Mouse (Mus musculus) left cerebral cortex, postnatal 10 days (tissue): ENCODE measurements around the gene Gm9774. TPM values are rescaled to one million over a fixed set of nuclear protein-coding genes. Genes with fewer than 3 reads are reported as not detected.
A peak's percentile ranks its signal among the peaks of the same experiment; 100 is the strongest.

Source experiments
- DNase-seq, 2 experiments: peaks; one replicate each; pipeline ENCODE4 v3.0.0; 2021 to 2022; ENCODE audit warnings: low spot score in 2 of 2, mixed read lengths in 1 of 2; ENCODE audit errors: extremely low spot score in 1 of 2
- intact Hi-C: fragments of 180-260 bp; cut with DNase I; formaldehyde crosslinking; loops from one replicate; pipeline ENCODE4 v1.15.1; 2025
- total RNA-seq, 2 experiments: library from RNA; stranded (reverse); gene quantifications; 2 replicates each; pipeline ENCODE4 v1.2.3; 2021

The Gm9774 gene
- 1 to 10 TPM; 1.5 to 3.6 TPM for total RNA-seq

DNA sequence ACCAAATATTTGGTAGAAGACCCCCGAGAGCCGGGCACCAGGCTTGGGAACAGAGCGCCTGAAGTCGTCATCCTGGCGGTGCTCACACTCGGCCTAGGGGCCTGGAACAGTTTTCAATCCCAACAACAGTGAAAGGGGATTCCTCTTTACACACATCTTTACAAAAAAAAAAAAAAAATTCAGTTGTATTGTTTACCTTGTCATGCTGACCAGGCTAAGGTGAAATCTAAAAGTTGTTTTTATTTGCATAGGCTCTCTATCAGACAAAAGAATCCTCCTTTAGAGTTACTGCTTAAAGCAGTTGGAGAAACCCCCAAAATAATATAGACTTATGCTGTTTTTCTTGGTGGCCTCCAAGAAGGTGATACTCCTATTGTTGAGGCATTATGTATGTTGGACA, at the start of gene Gm9774:
Gene Gm9774 (minus strand): TSS at position 101 of the 400 bp plus-strand sequence.
- intact Hi-C loops = no loop called here
- DNase-seq = no peak

DNA sequence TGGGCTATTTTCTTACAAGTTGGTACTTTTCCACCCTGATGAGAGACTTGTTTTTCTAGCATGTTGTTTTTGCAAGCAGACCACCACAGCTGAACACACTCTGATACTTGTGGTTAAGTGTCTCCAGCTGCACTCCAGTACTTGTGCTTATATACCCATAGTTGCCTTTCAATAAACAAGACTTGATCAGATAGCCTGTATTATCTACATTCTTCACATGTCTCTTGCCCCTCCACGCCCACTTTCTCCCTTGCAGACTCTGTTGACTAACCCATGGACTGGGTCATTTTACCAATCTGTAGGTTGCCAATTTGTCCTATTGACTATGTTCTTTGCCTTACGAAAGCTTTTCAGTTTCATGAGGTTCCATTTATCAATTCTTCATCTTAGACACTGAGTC, 40.9 kb upstream of the Gm9774 start:
- intact Hi-C loops = no loop called here
- no peak for DNase-seq

DNA sequence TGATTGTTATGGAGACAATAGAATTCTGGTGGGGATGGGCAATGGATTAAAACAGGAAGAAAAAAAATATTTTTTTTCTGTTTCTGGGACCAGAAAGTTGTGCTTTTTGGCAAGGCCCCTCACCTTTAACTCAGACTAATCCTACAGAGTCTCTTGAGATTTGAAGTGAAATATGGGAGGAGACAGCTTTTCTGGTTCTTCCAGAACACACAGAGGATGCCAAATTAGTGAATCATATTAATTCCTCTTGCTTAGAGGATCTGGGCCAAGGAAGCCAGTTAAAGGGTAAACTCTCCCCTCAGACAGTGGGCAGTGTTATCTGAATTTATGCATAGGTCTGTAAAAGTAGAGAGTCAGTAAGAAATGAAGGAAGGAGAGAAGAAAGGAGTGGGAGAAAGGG, 38.2 kb upstream of the Gm9774 start:
- intact Hi-C loops = no loop called here
- no peak for DNase-seq

DNA sequence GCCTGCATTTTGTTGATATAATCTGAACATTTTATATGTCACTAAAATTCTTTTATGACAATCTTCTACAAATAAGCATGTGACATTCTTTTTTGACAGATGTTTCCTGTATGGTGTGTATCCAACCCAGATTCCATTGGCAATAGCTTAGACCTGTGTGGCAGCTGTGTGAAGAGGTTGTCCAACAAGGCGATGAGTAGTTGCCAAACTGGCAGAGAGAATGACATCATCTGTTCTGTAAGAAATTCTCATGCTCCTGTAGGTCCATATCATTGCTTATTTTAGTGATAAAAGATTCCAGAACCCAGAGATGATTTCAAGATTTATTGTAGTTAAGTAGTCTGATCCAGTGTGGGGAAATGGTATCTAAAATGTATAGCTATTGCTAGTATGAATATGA, 37.4 kb upstream of the Gm9774 start:
- no peak for DNase-seq
- intact Hi-C loops = no loop called here

DNA sequence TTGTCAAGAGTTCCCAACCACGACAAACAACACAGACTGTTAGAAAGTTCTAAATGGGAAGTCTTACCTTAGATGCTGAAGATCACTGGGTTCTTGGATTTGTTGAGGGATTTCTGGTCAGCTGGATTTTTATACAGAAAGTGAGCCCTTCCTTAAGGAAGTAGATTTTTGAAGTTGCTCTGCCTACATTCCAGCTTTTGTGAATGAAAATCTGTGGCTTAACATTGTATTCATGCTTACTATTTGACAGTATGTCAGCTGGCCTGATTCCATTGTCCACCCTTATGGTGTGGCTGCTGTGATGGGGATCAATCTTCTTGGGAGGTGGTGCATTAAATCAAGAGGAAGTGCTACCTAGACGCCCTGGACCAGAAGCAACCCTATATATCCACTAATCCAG, 29.4 kb upstream of the Gm9774 start, which contains the start of gene Sprr3:
Gene Sprr3 (minus strand): TSS at position 101 of the 400 bp plus-strand sequence.
- no peak for DNase-seq
- intact Hi-C loops = no loop called here

DNA sequence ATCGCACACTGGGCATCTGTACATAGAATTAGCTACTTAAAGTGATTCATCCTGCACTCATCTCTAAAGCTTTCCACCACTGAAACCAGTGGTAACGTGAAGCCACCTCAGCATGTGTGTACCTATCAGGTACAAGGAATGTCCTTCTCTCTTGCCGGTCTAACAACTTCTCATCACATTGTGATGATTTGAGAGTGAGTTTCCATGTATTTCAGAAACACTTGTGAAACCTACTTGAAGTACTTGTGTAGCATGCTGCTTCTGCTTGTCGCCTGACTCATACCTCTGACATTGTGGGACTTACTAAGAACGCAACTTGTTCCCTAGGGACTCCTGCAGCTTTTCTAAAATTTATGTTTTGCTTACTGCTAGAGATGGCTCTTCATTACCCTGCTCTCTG, 25.9 kb upstream of the Gm9774 start:
- intact Hi-C loops = no loop called here

DNA sequence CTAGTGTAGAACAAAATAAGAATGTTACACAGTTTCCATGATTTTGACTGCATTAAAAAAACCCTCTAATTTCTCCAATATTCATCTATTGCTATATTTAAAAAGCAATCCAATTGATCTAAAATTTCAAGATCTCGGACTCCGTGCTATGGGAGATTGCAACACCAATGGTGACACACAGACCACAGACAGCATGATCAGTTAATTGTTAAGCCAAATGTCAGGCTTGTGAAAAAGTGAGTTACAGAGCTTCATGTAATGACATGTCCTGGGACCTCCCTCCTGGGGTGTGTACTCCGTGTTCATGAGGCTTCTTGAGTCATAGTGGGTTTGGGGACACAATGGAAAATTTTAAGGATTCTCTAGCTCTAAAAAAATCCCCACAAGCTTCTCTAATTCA, 11.0 kb upstream of the Gm9774 start:
- intact Hi-C loops = no loop called here

More for the DNA sequence above, 25.9 kb upstream of the Gm9774 start:
- no peak for DNase-seq

DNA sequence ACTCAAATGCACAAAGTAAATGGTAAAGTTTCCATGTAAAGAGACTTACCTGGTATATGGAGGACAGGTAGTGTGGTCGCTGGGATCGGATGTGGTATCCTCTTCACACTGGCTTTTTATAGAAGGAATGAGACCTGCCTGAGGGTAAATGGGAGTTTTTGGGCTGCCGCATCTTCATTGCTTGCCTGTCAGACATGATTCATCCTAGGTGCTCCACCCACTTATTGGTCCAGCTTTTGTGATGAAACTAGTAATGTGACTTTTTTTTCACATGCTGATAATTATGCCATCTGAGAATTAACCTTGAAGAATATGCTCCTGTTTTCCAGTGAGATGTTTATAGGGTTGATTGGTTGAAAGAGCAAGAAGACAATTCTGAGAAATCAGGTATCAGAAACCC, 9.5 kb upstream of the Gm9774 start, which contains the start of gene Sprr1b:
Gene Sprr1b (minus strand): TSS at position 101 of the 400 bp plus-strand sequence.
- DNase-seq = no peak
- intact Hi-C loops = no loop called here

More for the DNA sequence above, 11.0 kb upstream of the Gm9774 start:
- DNase-seq = no peak

DNA sequence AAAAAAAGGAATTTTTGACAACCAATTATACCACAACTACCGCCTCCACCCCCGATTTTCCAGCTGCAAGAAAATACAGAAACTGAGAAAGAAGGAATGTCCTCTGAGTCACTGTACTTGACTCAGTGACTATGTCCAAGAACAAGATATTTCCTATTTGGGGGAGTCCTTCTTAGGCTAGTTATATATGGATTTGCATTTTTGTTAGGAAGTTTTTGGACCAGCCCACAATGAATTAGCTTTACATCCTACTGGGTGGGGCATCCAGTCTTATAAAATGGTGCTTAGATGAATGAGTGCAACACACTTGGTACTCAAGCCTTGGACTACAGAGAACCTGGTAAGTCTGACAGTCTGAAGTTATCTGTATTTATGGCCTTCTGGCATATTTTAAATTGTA, 3.1 kb upstream of the Gm9774 start, which contains the start of gene Sprr2k:
Gene Sprr2k (plus strand): TSS at position 301 of the 400 bp plus-strand sequence.
- intact Hi-C loops = no loop called here
- no peak for DNase-seq

DNA sequence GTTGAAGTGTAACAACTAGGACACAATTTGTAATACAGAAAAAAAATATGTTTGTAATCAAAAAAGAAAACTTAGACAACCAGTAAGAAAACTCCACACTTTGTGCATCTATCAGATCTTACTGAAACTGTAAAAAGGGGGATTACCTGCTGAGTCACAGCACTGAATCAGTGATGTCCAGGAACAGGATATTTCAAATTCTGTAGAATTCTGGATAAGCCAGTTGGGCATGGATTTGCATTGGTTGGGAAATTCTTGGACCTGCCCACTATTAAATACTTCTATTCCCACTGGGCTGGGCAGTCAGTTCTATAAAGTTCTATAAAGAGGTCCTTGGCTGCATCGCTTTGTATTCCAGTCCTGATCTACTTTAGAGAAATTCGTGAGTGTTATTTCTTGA, 11.4 kb downstream of the Gm9774 start, which contains the start of gene Sprr2j-ps:
Gene Sprr2j-ps (plus strand): TSS at position 301 of the 400 bp plus-strand sequence.
- intact Hi-C loops = no loop called here
- DNase-seq = no peak

DNA sequence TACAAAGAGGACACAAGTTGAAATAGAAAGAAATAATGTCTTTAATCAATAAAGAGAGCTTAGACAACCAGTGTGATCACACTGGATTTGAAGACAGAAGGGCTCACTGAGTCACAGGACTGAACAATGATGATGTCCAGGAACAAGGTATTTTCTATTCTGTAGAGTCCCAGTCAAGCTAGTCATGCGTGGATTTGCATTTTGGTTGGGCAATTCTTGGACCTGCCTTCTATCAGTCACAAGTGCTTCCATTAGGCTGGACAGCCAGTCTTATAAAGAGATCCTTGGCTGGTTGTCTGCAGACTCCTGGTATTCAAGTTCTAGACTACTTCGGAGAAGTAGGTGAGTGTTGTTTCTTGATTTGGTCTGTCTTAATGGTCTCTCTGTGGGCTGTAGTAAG, 21.5 kb downstream of the Gm9774 start, which contains the start of gene Sprr2i:
Gene Sprr2i (plus strand): TSS at position 301 of the 400 bp plus-strand sequence.
- intact Hi-C loops = no loop called here
- no peak for DNase-seq

DNA sequence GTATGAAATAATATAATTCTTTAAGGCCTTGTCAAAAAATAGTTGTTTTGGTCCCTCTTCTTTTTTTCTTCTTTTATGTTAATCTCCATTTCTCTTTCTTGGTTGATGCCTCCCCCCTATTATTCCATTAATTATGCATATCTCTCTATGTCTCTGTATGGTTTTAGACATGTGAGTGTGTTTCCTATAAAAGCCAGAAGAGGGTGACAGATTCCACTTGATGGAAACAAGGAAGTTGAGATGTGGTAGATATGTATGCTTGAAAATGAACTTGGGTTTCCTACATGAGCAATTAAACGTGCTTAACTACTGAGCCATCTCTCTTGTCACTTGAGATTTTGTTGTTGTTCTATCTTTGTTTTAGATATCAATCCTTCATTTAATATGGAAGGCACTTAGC, 34.9 kb downstream of the Gm9774 start:
- intact Hi-C loops = no loop called here
- peak in 1 of 2 experiments; percentile 1 for DNase-seq

DNA sequence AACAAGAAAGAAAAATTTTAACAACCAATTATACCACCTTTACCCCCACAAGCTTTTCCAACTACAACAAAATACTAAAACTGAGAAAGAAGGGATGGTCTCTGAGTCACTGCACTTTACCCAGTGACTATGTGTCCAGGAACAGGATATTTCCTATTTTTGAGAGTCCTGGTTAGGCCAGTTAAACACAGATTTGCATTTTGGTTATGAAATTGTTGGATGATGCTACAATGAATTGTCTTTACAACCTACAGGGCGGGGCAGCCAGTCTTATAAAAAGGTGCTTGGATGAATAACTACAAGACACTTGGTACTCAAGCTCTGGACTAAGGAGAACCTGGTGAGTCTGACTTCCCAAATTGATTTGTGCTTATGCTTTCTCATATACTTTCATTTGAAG, 43.8 kb downstream of the Gm9774 start, which contains the start of gene Sprr2h:
Gene Sprr2h (plus strand): TSS at position 301 of the 400 bp plus-strand sequence.
- DNase-seq = no peak
- intact Hi-C loops = no loop called here

Other genes with a start within 250 kb of the Gm9774 start
- gene Sprr2a1, start 213.6 kb downstream of the Gm9774 start, total RNA-seq = not detected
- gene Sprr2a2, start 213.5 kb downstream of the Gm9774 start, total RNA-seq = not detected
- gene Sprr2a3, start 144.0 kb downstream of the Gm9774 start, total RNA-seq = not detected
- not detected for gene Sprr2b, start 112.8 kb downstream of the Gm9774 start, total RNA-seq
- not detected for gene Sprr2d, start 90.3 kb downstream of the Gm9774 start, total RNA-seq
- not detected for gene Sprr2e, start 77.3 kb downstream of the Gm9774 start, total RNA-seq
- not detected for gene Sprr2f, start 64.2 kb downstream of the Gm9774 start, total RNA-seq
- gene Sprr2h, start 43.7 kb downstream of the Gm9774 start, total RNA-seq = not detected
- not detected for gene Sprr2i, start 21.4 kb downstream of the Gm9774 start, total RNA-seq
- not detected for gene Sprr2j-ps, start 11.3 kb downstream of the Gm9774 start, total RNA-seq
- gene Sprr2k, start 3.2 kb upstream of the Gm9774 start, total RNA-seq = not detected
- gene Sprr1b, start 9.4 kb upstream of the Gm9774 start, total RNA-seq = not detected
- not detected for gene Sprr3, start 29.3 kb upstream of the Gm9774 start, total RNA-seq
- not detected for gene Sprr1a, start 56.5 kb upstream of the Gm9774 start, total RNA-seq
- gene Sprr4, start 71.1 kb upstream of the Gm9774 start, total RNA-seq = not detected
- gene 2310046K23Rik, start 105.1 kb upstream of the Gm9774 start, total RNA-seq = not detected
- not detected for gene Ivl, start 144.3 kb upstream of the Gm9774 start, total RNA-seq
- gene Smcp, start 159.6 kb upstream of the Gm9774 start, total RNA-seq = not detected
- not detected for gene 2210017I01Rik, start 178.1 kb upstream of the Gm9774 start, total RNA-seq
- not detected for gene Lce6a, start 192.2 kb upstream of the Gm9774 start, total RNA-seq
- gene Lce1a1, start 218.9 kb upstream of the Gm9774 start, total RNA-seq = not detected
- gene Lce1b, start 227.5 kb upstream of the Gm9774 start, total RNA-seq = not detected
- not detected for gene Lce1a2, start 240.9 kb upstream of the Gm9774 start, total RNA-seq
- gene Lce1c, start 249.8 kb upstream of the Gm9774 start, total RNA-seq = not detected